Mouse (Mus musculus) R1 (cell line): ENCODE results near the gene Col10a1.
"Not testable (repeated sequence)": the region's sequence is repeated elsewhere in the genome, so short reads cannot be mapped to it uniquely, and the experiment has no call there.

Experiments used
- DNase-seq: peaks from one replicate; pipeline ENCODE4 v3.0.0-alpha.2; 2018; ENCODE audit warnings: low read depth, low spot score

Col10a1 gene

DNA sequence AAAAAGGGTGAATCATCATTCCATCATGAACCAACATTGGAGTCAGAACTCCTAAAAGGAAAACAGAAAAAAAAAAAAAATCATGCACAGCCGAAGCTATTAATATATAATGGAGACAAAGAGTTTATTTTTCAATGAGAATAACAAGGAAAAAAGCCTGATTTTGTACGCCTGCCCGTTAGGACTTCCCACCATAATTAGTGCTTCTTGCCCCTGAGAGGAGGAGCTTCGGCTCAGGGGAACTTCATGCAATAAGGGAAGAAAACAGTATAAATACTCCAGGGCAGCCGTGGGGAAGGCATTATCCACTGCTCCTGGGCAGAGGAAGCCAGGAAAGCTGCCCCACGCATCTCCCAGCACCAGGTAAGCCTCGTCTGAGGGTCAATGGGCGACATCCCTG lies at the start of gene Col10a1:
Gene Col10a1 (plus strand): TSS at position 301 of the 400 bp plus-strand sequence.
- DNase-seq: no peak

DNA sequence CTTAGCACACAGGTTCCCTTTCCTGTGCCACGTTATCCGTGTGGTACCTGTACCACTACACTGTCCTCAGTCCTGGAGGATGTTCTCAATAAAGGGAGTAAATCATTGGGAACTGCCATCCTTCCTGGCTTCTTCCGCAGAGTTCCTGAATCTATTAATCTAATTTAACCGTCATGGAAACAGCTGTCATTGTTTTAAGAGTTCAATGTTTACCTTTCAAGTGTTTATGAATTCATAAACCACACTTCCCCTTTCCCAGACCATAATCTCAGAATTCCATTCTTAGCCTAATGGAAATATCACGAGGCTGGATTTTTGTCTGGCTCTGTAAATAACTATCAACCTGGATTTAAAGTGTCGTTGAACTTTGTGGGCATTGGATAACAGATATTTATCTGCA lies 48.8 kb upstream of the Col10a1 start:
- DNase-seq: no peak

DNA sequence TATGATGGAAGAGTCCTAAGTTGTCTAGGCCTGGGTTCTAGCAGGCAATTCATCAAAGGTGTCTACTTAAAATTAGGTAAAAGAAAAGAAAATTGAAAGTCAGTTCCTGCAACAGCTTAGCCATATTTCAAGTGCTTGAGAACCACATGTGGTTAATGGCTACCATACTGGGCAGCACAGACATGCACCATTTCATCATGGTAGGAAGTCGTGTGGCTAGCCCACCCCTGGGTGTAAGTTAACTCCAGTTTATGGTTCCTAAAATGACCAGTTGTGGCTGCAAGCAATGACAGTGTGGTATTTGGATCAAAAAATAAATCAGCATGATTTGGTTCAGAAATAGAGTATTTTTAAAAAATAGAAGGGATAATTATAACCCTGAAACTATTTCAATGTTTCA lies 47.9 kb upstream of the Col10a1 start:
- no peak for DNase-seq

DNA sequence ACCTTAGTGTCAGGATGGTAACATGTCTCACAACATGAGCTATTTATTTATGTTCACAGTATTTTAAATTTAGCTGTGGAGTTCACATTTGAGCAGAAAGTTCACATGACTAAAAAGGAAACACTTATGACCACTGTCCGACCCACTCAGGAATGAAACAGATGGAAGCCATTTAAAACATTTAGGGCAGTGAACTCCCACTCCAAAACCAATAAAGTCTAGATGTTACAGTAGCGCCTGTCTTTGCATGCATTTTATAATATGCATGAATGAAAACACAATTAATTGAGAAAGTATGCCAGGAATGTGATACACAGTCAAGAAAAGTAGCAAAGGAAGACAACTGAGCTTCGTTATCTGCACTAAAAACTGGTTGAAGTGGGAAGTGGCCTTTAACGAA lies 37.6 kb upstream of the Col10a1 start:
- DNase-seq: no peak

DNA sequence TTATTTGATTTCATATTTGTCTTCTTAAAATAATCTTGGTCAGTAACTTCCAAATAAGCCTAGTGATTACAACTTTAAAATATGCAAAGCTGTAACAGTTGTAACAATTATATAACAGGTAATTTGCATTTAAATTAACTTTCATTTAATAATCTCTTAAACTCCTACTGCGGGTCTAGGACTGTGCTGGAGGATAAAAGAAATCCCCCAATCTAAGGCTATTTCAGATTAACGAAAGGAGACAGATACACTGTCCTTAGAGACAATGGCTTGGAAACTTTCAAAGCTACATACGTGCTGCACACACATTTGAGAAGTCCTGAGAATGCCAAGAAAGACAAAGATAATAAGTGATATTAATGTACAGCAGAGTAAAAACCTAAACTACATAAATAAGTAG lies 31.5 kb upstream of the Col10a1 start:
- DNase-seq: no peak

DNA sequence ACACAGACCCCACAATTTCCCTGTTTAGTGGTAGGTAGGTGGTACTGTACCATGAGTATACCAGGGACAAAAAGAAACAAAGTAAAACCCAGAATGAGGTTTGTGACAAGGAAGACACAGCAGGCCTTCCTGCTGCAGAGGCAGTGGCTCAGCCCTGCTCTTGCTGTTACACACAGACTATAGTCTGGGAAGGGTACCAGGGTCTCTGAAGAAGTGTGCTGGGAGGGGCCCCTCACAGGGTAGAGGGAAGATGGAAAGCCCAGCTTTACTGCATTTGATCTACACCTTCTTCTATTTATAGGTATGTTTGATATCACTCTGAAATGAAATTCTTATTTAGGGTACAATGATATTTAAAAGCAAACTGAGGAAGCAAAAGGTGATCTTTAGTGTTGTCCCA lies 26.0 kb upstream of the Col10a1 start:
- DNase-seq: no peak

DNA sequence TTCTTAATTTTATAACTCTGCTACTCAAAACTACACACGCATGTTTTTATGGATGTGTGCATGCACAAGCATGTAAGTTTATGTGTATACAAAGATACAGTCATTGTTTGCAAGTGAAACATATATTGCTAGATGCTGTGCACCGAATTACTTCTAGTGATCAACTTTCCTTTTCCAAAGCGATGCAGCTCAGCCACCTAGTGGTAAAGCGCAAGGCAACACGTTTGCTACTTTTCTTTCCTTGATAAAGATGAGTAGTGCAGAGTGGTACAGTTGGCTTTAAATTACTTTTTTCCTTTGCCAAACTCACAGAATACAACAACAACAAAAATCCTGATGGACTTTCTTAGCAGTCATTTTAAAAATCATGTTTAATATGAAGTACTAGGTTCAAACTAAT lies 21.6 kb upstream of the Col10a1 start:
- peak; percentile 37 for DNase-seq

DNA sequence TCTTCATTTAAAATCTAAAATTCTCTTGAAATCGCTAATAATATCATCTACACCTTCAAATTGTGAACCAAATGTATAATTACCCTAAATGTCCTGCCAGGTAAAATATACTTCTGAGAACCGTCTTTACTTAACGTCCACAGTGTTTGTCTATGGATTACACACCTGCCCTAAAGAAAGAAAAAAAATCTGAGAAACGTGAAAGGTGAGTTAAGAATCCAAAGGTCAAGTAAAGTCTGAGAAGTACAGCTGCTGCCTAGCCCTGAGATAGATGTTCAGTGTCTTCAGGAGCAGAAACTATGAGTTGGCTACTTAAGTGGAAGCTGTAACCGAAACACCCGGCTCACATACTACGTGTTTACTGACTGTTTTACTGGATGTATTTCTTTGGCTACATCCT lies 16.4 kb upstream of the Col10a1 start:
- no peak for DNase-seq

DNA sequence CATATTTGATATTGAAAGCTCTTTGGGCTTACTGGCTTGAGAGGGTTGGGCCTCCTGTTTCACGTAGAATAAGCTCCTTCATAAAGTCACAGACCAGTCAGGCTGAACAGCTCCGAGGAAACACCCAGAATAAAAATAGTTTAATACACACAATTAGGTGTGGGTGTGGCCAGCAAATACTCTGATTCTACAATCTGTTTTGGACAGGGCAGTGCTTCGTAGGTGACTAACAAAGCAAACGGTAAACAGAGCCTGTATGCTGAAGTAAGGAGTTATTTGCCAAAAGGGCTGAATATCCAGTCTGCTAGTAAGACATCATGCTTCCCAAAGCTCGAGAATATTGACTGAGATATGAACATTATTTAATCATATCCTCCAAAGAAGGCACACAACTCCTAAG lies 4.1 kb upstream of the Col10a1 start:
- no peak for DNase-seq

DNA sequence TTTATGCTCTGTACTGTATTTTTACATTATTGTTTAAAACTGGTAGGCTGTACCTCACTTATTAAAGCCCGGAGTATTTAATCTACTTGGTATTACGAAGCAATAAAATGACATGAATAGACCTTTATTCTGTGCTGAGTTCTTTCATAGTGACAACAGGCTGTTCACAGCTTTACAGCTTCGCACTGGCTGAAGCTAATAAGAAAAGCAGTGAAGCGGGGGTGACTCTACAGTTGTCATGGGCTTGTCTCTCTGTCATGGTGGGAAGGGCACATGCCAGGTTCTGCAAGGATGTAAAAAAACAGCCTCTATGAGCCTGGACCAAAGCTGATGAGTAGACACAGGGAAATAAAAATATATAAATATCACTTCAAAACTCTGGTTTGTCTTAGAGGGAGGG lies 7.2 kb downstream of the Col10a1 start:
- no peak for DNase-seq

DNA sequence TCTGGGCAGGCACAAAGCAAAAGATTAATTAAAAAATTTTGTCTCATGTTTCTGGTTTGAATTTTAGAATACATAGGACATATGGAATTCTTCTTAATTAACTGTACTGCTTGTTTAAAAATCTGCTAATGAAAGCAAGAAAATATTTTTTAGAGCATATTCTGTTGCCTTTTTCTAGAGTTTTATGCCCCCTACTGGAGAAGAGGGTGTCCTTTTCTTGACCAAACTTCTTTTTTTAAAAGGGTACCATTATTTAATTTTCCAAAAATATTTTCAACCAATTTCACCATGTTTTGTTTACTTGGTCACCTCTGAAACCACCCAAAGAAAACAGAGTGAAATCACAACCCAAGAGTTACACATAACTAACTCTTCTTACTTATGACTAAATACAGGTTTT lies 9.5 kb downstream of the Col10a1 start:
- no peak for DNase-seq

DNA sequence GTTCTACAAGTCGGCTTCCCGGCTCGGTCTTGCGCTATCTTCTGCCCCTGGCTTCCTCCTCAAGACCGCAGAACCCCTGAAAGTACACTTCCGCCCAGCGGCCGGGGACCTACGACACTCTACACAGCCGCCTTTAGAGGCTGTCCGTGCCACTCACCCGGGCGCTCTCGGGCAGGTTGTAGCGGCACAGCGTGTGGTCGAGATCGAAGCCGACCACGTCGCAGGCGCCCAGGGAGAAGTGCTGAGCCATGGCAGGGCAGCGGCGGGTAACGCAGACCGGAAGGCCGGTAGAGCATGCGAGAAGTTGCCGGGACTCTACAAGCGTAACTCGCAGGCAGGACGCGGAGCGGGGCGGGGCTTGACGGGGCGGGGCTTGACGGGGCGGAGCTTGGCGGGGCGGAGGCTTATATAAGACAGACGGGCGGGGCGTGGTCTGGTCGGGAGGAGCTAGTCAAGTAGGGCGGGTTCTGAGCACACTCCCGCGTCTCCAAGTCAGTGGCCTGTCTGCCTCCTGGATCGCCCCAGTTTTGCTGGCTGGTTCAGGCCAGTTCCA lies 28.5 kb downstream of the Col10a1 start, which contains the start of gene Nt5dc1:
Gene Nt5dc1 (minus strand): TSS at position 349 of the 553 bp plus-strand sequence.
- peak; percentile 94 for DNase-seq

DNA sequence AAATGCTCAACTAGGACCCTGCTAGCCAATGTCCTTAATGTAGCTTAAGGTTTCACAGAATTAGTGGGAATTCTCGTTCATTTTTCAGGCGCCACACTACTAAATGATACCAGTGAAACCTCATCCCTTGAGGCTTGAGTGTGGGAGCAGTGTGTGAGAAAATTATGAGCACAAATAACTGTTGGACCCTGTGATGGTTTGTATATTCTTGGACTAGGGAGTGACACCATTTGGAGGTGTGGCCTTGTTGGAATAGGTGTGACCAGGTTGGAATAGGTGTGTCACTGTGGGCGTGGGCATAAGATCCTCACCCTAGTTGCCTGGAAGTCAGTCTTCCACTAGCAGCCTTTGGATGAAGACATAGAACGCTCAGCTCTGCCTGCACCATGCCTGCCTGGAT lies 29.0 kb downstream of the Col10a1 start:
- not testable (repeated sequence) for DNase-seq

DNA sequence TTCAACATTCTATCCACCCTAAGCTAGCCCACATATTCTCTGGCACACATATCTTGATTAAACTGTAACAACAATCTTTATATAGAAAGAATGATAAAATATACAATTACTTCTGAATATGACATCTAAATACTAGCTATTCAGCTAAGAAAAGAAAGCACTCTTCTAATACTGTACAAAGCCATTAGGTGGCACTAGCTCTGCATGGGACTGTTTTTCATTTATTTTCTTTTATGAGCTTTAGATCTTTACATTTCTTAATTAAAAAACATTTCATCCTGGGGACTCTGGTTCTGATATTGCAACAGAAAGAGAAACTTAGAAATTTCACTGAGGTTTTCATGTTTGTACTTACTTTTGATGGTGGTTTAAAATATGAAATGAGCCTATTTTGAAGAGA lies 42.0 kb downstream of the Col10a1 start:
- no peak for DNase-seq

DNA sequence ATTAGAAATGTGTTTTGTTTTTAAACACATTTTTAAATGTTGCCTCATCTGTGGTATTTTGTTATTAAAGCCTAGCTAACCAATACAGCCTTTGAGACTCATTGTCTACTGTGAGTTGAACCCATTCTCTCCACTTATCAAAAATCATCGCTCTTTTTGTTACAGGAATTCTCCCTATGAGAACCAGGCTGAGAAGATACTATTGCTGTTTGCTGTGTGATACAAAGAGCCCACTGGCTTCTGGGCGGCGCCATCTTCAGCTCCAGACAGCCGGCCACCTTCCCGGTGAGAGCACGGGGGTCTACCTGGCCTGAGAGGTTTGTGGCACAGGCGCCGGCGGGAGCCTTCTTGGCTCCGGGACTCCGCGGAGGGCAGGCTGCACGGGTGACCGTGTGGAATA lies 44.4 kb downstream of the Col10a1 start:
- DNase-seq: peak; percentile 51
